Mouse (Mus musculus): ENCODE measurements around the gene Naxe.

- TF ChIP-seq CTCF (IDR thresholded peaks at IDR 0.05; ENCODE audit: control insufficient read depth, insufficient read depth, insufficient replicate concordance, low read depth, low read length), result no peak
- no peak for TF ChIP-seq POLR2A (IDR thresholded peaks at IDR 0.05; ENCODE audit: control insufficient read depth, low read depth, low read length)
Measured at GRCm38 (mm10) chr3:88033506-88033905, 24.8 kb downstream of the Naxe start.
